Mouse (Mus musculus) olfactory bulb, adult 2 months (tissue): ENCODE measurements at regions not wholly inside any gene's neighbourhood (a gene's known extent, or its start where the extent isn't known, plus 50 kb on each side); places are given as distances from the start of the nearest gene placed in this dataset.

ENCODE experiments used
- H3K27ac ChIP-seq: fragments of 200-500 bp; 2 replicates; pipeline ENCODE4 v1.5.1; 2012; ENCODE audit warnings: low read depth, low read length; ENCODE audit not compliant: insufficient read depth
- H3K4me1 ChIP-seq: fragments of 200-500 bp; 2 replicates; pipeline ENCODE4 v1.6.1; 2012; ENCODE audit warnings: low read length; ENCODE audit not compliant: control insufficient read depth, insufficient read depth
- H3K4me3 ChIP-seq: fragments of 200-500 bp; 2 replicates; pipeline ENCODE4 v1.5.1; 2012; ENCODE audit warnings: mild to moderate bottlenecking, low read depth, low read length, moderate library complexity; ENCODE audit not compliant: insufficient read depth
- CTCF ChIP-seq: fragments of 200-500 bp; IDR thresholded peaks from 2 replicates; pipeline ENCODE4 v1.5.1; 2012; ENCODE audit warnings: low read depth, mild to moderate bottlenecking, low read length, moderate library complexity; ENCODE audit not compliant: insufficient read depth
- POLR2A ChIP-seq: fragments of 200-500 bp; IDR thresholded peaks from 2 replicates; pipeline ENCODE4 v1.6.1; 2012; ENCODE audit warnings: mild to moderate bottlenecking, low read depth, low read length, moderate library complexity; ENCODE audit not compliant: insufficient read depth
- WGBS: fragments of 180-500 bp; shearing (Covaris S2); methylation state at CpG from one replicate; pipeline ENCODE4 v1.1.7; 2018; 5-methylcytosine and 5-hydroxymethylcytosine counted together

DNA sequence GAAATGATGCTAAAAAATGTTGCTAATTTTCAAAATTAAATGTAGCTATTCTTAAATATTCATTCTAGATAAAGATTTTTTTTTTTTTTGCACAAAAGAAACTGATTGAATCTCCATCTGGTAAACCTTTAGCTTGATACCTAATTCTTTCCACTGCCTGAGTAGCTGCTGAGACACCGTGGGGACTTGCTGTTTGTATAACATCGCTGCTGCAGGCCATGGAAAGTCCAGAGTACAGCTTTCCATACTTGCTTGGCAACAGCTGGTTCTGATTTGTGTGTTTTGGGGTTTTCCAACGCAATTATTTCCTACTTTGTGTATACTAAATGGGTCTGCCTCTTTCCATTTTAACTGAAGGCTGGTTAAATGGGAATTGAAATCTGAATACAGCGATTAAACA is 689.7 kb downstream of the Hdgfl1 start:
- Histone ChIP-seq H3K4me1 (no peaks in the 10 kb centered on the region), H3K4me3 (no peak overlapping the region), H3K27ac (no peak overlapping the region)
- TF ChIP-seq POLR2A (no peak), CTCF (no peak)
- WGBS, result 62% methylated on average over 4 of the region's 4 CpGs

DNA sequence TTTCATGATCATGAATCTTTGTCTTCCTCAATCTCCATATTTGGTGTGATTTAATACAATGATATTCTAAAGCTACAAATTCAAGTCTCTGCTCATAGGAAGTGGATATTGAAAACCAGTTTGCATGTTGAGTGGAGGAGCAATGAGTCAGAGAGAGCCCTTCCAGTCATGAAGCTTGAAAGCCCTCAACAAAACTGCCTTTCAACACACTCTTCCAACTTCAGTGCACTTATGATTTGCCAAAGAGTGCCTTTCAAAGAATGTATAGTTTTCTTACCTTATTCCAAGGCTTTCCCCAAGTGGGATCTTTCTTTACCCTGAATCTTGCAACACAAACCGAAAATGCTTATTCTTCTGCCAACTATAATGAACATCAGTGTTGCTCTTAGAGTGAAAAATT is 690.6 kb downstream of the Hdgfl1 start:
- H3K4me3 ChIP-seq, result no peak overlapping the region
- TF ChIP-seq POLR2A (no peak), CTCF (no peak)
- no peaks in the 10 kb centered on the region for H3K4me1 ChIP-seq
- 98% methylated on average over 1 of the region's 1 CpGs for WGBS
- no peak overlapping the region for H3K27ac ChIP-seq

- Histone ChIP-seq H3K4me1 (no peaks in the 10 kb centered on the region), H3K4me3 (no peak overlapping the region), H3K27ac (no peak overlapping the region)
- TF ChIP-seq POLR2A (no peak), CTCF (no peak)
- 48% methylated on average over 2 of the region's 2 CpGs for WGBS
Observed at GRCm38 (mm10) chr13:26061322-26061721, 708.6 kb downstream of the Hdgfl1 start.

DNA sequence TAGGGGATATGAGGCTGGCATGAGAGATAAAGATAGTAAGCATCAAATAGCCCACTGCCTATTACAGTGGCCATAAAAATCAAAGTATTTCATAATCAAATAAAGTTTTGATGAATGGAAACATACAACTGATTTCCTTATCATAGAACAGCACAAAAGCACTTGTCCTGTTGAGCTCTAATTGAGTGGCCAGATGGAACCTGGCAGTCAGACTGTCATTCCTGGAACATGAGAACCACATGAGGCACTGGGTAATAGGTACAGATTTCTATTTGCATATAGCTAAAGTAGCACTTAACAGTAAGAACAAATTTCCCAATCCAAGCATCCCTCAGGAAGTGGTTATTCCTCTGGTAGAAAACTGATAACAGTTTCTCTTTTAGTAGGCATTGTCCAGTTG is 732.3 kb downstream of the Hdgfl1 start:
- no peak overlapping the region for H3K4me3 ChIP-seq
- TF ChIP-seq POLR2A (no peak), CTCF (no peak)
- H3K27ac ChIP-seq, result no peak overlapping the region
- no peaks in the 10 kb centered on the region for H3K4me1 ChIP-seq

GRCm38 (mm10) chr13:26026386-26026785 is 743.6 kb downstream of the Hdgfl1 start:
- Histone ChIP-seq H3K27ac (no peak overlapping the region), H3K4me1 (no peaks in the 10 kb centered on the region), H3K4me3 (no peak overlapping the region)
- 91% methylated on average over 3 of the region's 3 CpGs for WGBS
- TF ChIP-seq POLR2A (no peak), CTCF (no peak)

- no peak overlapping the region for H3K4me3 ChIP-seq
- H3K27ac ChIP-seq, result no peak overlapping the region
- no peaks in the 10 kb centered on the region for H3K4me1 ChIP-seq
- TF ChIP-seq POLR2A (no peak), CTCF (no peak)
Observed at GRCm38 (mm10) chr13:26024696-26025095, 745.3 kb downstream of the Hdgfl1 start.

- Histone ChIP-seq H3K4me1 (no peaks in the 10 kb centered on the region), H3K4me3 (no peak overlapping the region), H3K27ac (no peak overlapping the region)
- TF ChIP-seq POLR2A (no peak), CTCF (no peak)
- WGBS, result 55% methylated on average over 2 of the region's 2 CpGs
Observed at GRCm38 (mm10) chr13:26020491-26020890, 749.5 kb downstream of the Hdgfl1 start.

DNA sequence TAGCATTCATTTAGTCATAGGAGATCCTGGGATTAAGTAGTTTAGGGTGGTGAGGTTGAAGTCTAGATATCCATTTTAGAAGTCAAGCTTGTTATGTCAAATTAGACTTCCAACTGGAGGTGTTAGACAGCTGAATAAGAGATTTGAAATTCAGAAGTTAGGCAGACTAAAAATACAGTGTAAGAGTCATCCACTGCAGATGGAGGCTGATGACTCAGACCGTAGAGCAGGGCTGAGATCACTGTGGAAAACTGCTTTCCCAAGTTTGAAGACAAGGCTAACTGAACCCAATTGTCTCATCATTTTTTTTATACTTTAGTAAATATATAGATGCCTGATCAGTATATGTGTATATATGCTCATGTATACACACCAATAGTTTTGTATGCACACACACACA is 738.8 kb upstream of the Nrsn1 start:
- WGBS, result 37% methylated on average over 1 of the region's 1 CpGs
- H3K27ac ChIP-seq, result no peak overlapping the region
- TF ChIP-seq CTCF (no peak), POLR2A (no peak)
- H3K4me3 ChIP-seq, result no peak overlapping the region
- no peaks in the 10 kb centered on the region for H3K4me1 ChIP-seq

- Histone ChIP-seq H3K4me1 (no peaks in the 10 kb centered on the region), H3K27ac (no peak overlapping the region), H3K4me3 (no peak overlapping the region)
- WGBS, result 87% methylated on average over 7 of the region's 7 CpGs
- TF ChIP-seq POLR2A, result no peak
- no peak for TF ChIP-seq CTCF
Observed at GRCm38 (mm10) chr13:26004768-26005560, 734.7 kb upstream of the Nrsn1 start.

DNA sequence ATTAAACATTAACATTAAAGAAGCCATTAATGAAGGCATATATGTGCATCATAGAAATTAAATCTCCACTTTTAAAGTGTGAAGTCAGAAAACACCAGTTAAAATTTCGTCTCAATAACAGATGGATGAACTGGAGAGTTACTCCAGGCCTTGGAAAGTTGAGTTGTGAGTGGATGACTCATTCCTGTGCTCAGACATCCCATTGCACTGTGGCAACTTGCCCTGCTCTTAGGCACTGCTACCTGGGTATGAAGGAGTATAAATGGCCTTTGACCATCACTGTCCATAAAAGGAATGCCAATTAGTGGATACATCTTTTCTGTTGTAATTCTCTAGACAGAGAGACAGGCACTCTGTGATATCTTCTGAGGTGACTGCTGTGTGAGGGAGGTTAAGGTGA is 723.2 kb upstream of the Nrsn1 start:
- Histone ChIP-seq H3K4me1 (no peaks in the 10 kb centered on the region), H3K27ac (no peak overlapping the region), H3K4me3 (no peak overlapping the region)
- 79% methylated on average over 1 of the region's 1 CpGs for WGBS
- TF ChIP-seq POLR2A, result no peak
- TF ChIP-seq CTCF, result no peak
